Mouse (Mus musculus) midbrain, postnatal 0 days (tissue): ENCODE data around the gene Gm20518. TPM values are rescaled to one million over a fixed set of nuclear protein-coding genes. Genes with fewer than 3 reads are reported as not detected.

Experiments used
- ATAC-seq: fragments of 200-750 bp; cut with Nextera tagmentation; 2 replicates; pipeline ENCODE4 v1.8.0; 2017; ENCODE audit warnings: moderate number of reproducible peaks, mild to moderate bottlenecking, moderate TSS enrichment, moderate library complexity; ENCODE audit not compliant: low FRiP score
- DNase-seq: peaks from one replicate; pipeline ENCODE4 v3.0.0-alpha.2; 2015; ENCODE audit warnings: low spot score
- H3K27ac ChIP-seq: fragments of 300-500 bp; sonication (generic); 2 replicates; pipeline ENCODE4 v1.5.1; 2014; ENCODE audit warnings: low read depth, mild to moderate bottlenecking, low read length, mixed read lengths
- H3K27me3 ChIP-seq: fragments of 300-500 bp; sonication (generic); 2 replicates; pipeline ENCODE4 v1.6.1; 2014; ENCODE audit warnings: low read length, control low read depth, mixed read lengths; ENCODE audit not compliant: insufficient read depth
- H3K36me3 ChIP-seq: fragments of 300-500 bp; sonication (generic); 2 replicates; pipeline ENCODE4 v1.6.1; 2014; ENCODE audit warnings: low read length, control low read depth, mixed read lengths; ENCODE audit not compliant: insufficient read depth
- H3K4me1 ChIP-seq: fragments of 300-500 bp; sonication (generic); 2 replicates; pipeline ENCODE4 v1.6.1; 2014; ENCODE audit warnings: mild to moderate bottlenecking, control low read depth, antibody characterized with exemption, low read length, mixed read lengths; ENCODE audit not compliant: insufficient read depth
- H3K4me2 ChIP-seq: fragments of 300-500 bp; sonication (generic); 2 replicates; pipeline ENCODE4 v1.6.1; 2014; ENCODE audit warnings: low read depth, mild to moderate bottlenecking, low read length, mixed read lengths; ENCODE audit not compliant: poor library complexity, severe bottlenecking
- H3K4me3 ChIP-seq: fragments of 300-500 bp; sonication (generic); 2 replicates; pipeline ENCODE4 v1.5.1; 2014; ENCODE audit warnings: low read depth, mild to moderate bottlenecking, low read length, moderate library complexity
- H3K9ac ChIP-seq: fragments of 300-500 bp; sonication (generic); replicated peaks from 2 replicates; pipeline ENCODE4 v1.6.1; 2014; ENCODE audit warnings: mild to moderate bottlenecking, low read length, moderate library complexity, mixed read lengths; ENCODE audit not compliant: poor library complexity, severe bottlenecking
- H3K9me3 ChIP-seq: fragments of 300-500 bp; sonication (generic); 2 replicates; pipeline ENCODE4 v1.6.1; 2016; ENCODE audit warnings: low read length, control low read depth
- CTCF ChIP-seq: IDR thresholded peaks from 2 replicates; pipeline ENCODE4 v1.5.1; 2016; ENCODE audit warnings: antibody characterized with exemption, mild to moderate bottlenecking
- WGBS: fragments of 180-500 bp; shearing (Covaris S2); extraction: QIAGEN DNeasy Blood & Tissue Kit; methylation state at CpG from one replicate; pipeline ENCODE4 v1.1.7; 2014; 5-methylcytosine and 5-hydroxymethylcytosine counted together
- polyA plus RNA-seq: library from polyadenylated mRNA; unstranded; fragments of >200 nt; fragmentation: Nextera tagmentation; extraction: Ambion mirVana; gene quantifications from 2 replicates; pipeline ENCODE4 v1.2.1, GENCODE M21; 2015
- total RNA-seq: library from RNA; depleted of rRNA; stranded (reverse); fragments of >200 nt; gene quantifications from 2 replicates; pipeline ENCODE4 v1.2.3, GENCODE M21; 2014

The Gm20518 gene
- total and polyA plus RNA-seq, 2 experiments from 2014 or later, result 0.15 to 1.6 TPM

DNA sequence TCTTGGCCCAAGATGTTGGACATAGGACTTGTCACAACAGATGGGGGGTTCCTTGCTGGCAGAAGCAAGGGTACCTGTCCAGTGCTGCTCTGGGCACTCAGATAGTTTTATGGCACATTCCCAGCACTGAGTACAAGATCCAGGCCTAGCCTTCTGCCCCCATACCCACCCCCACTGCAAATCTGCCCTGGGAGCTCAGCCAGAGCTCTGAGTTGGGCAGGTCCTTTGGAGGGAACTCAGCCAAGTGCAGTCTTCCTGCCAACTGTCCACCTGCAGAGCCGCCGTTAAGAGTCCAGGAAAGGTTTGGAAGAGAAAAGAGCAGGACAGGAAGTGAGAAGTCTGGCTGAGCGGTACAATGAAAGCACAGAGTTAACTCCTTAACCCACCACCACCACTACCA is 1.1 kb upstream of the Gm20518 start:
- WGBS, result 64% methylated on average over 3 of the region's 3 CpGs
- Histone ChIP-seq H3K4me2 (no peak overlapping the region), H3K27me3 (no peaks in the 10 kb centered on the region), H3K9ac (no peak overlapping the region), H3K27ac (peak overlapping the region; percentile 68; the same call in 1 of the 2 replicates), H3K36me3 (no peaks in the 10 kb centered on the region), H3K9me3 (no peaks in the 10 kb centered on the region), H3K4me3 (no peak overlapping the region), H3K4me1 (peaks cover 10% of the 10 kb centered on the region; the same call in 1 of the 2 replicates)
- TF ChIP-seq CTCF, result no peak
- ATAC-seq (no peak), DNase-seq (peak; percentile 15)

DNA sequence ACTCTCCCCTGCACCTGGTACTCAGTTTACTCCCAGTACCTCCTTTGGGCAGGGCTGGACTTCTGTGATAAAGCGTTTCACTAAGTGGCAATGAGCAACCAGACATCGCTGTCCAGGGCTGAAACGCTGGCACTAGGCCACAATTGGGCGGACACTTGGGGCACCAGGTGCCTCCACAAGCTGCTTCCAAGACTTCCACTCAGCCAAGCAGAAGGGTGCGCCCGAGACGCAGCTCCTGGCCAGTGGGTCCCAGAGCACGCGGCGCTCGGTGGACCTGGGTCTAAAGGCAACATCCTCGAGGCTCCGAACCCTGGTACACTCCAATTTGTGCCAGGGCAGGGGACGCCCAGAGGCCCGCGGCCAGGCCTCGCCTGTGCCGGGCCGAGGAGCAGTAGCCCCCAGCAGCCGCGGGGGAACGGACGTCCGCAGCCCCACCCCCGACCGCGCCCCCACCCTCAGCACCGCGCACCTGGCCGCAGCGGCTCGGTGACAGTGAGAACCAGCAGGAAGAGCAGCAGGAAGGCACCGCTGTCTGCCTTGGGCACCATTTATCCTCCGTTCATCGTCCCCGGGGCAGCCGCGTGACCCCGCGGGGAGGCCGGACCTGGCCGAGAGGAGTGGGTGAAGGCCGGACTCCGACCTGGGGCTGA is 429 bp downstream of the Gm20518 start:
- under 1% methylated on average over 43 of the region's 44 CpGs for WGBS

GRCm38 (mm10) chr16:17890342-17890727 is 1.1 kb downstream of the Gm20518 start:
- Histone ChIP-seq H3K4me3 (peak overlapping the region; percentile 99), H3K9me3 (no peaks in the 10 kb centered on the region), H3K27ac (0 out of 2 replicates have a peak overlapping the region, but pooled peaks have one; percentile 98), H3K36me3 (no peaks in the 10 kb centered on the region), H3K9ac (peak overlapping the region; percentile 99), H3K4me1 (peaks cover 10% of the 10 kb centered on the region; the same call in 1 of the 2 replicates), H3K27me3 (no peaks in the 10 kb centered on the region), H3K4me2 (peak overlapping the region; percentile 84)
- WGBS, result 35% methylated on average over 2 of the region's 2 CpGs
- no peak for TF ChIP-seq CTCF
- DNase-seq (no peak), ATAC-seq (no peak)

More for the DNA sequence above, 429 bp downstream of the Gm20518 start:
- Histone ChIP-seq H3K4me3 (peak overlapping the region; percentile 99), H3K4me1 (peaks cover 10% of the 10 kb centered on the region; the same call in 1 of the 2 replicates), H3K4me2 (peak overlapping the region; percentile 84), H3K36me3 (no peaks in the 10 kb centered on the region), H3K27me3 (no peaks in the 10 kb centered on the region), H3K9me3 (no peaks in the 10 kb centered on the region), H3K9ac (peak overlapping the region; percentile 99), H3K27ac (peak overlapping the region; percentile 98)
- ATAC-seq, result peak; percentile 57
- TF ChIP-seq CTCF, result no peak
- DNase-seq, result peak; percentile 86

DNA sequence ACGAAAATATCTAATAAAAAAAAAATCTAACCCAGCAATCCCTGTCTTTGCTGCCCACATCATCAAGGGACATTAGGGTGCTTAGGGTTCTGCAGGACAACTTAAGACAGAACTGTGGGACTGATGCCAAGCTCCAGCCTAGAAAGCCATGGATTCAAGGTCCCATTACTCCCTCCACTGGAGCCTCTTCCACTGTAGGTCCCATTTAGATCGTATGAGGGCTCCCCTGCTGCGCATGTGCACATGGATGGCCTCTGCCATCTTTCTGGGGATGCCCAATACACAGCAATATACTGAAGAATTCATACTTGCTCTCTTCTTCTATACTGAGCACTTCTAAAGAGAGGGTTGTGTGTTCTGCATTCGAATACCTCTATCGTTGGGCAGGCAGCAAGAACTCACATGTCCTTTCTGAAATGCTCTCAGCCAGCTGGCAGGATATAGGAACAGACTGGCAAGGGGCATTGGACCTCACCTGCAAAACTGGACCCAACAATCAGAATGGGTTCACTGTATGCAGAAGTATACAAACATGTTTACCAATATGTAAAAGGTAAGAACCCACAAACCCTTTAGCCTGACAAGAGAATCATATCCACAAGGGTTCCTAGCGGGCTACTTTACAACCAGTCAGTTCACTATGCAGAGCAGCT is 1.7 kb downstream of the Gm20518 start:
- WGBS, result 79% methylated on average over 6 of the region's 6 CpGs
- no peak for ATAC-seq
- Histone ChIP-seq H3K9me3 (no peaks in the 10 kb centered on the region), H3K4me2 (peak overlapping the region; percentile 84), H3K27ac (no peak overlapping the region), H3K4me1 (peaks cover 14% of the 10 kb centered on the region; the same call in 1 of the 2 replicates), H3K9ac (peak overlapping the region; percentile 99), H3K36me3 (no peaks in the 10 kb centered on the region), H3K27me3 (no peaks in the 10 kb centered on the region), H3K4me3 (peak overlapping the region; percentile 99)
- no peak for DNase-seq
- TF ChIP-seq CTCF, result no peak

- 91% methylated on average over 6 of the region's 6 CpGs for WGBS
These were observed 7.4 kb downstream of the Gm20518 start for GRCm38 (mm10) chr16:17884116-17884515.

GRCm38 (mm10) chr16:17882196-17882595 is 9.3 kb downstream of the Gm20518 start:
- Histone ChIP-seq H3K4me1 (peaks cover 4% of the 10 kb centered on the region; the same call in 1 of the 2 replicates), H3K9ac (no peak overlapping the region), H3K4me3 (no peak overlapping the region), H3K27ac (no peak overlapping the region), H3K36me3 (0 out of 2 replicates have a peak, but pooled peaks cover 5% of the 10 kb centered on the region), H3K27me3 (no peaks in the 10 kb centered on the region), H3K9me3 (no peaks in the 10 kb centered on the region), H3K4me2 (no peak overlapping the region)
- no peak for TF ChIP-seq CTCF
- ATAC-seq (no peak), DNase-seq (no peak)

More at GRCm38 (mm10) chr16:17884116-17884515, 7.4 kb downstream of the Gm20518 start:
- H3K9ac ChIP-seq, result no peak overlapping the region
- H3K27me3 ChIP-seq, result no peaks in the 10 kb centered on the region
- H3K4me2 ChIP-seq, result no peak overlapping the region
- no peak for ATAC-seq
- TF ChIP-seq CTCF, result no peak
- peaks cover 4% of the 10 kb centered on the region; the same call in 1 of the 2 replicates for H3K4me1 ChIP-seq
- no peak overlapping the region for H3K27ac ChIP-seq
- no peak for DNase-seq
- 0 out of 2 replicates have a peak, but pooled peaks cover 5% of the 10 kb centered on the region for H3K36me3 ChIP-seq
- H3K9me3 ChIP-seq, result no peaks in the 10 kb centered on the region
- no peak overlapping the region for H3K4me3 ChIP-seq
